Mouse (Mus musculus): Measurements from ENCODE around the gene Tmem117. TPM values are rescaled to one million over a fixed set of nuclear protein-coding genes. Genes with fewer than 3 reads are reported as not detected.
A peak's percentile ranks its signal among the peaks of the same experiment; 100 is the strongest.

The Tmem117 gene
- polyA plus RNA-seq, 1 experiment from 2014 or later = 8.0 TPM

GRCm38 (mm10) chr15:94776119-94777069 lies 147.4 kb downstream of the Tmem117 start:
- peak; percentile 60; the same call in 1 of the 2 replicates for ATAC-seq (ENCODE audit: insufficient number of reproducible peaks, low FRiP score, low TSS enrichment, low read depth)
- no peak overlapping the region for H3K27ac ChIP-seq (replicated peaks)
- no peaks in the 10 kb centered on the region for H3K9me3 ChIP-seq (replicated peaks)
- no peaks in the 10 kb centered on the region for H3K4me1 ChIP-seq
- no peak overlapping the region for H3K4me3 ChIP-seq (replicated peaks)
- no peaks in the 10 kb centered on the region for H3K27me3 ChIP-seq
- no peaks in the 10 kb centered on the region for H3K36me3 ChIP-seq
- no peak overlapping the region for H3K9ac ChIP-seq
- 35% methylated on average over 17 of the region's 17 CpGs for WGBS
- no peak overlapping the region for H3K4me2 ChIP-seq (replicated peaks)

GRCm38 (mm10) chr15:94781556-94781955 lies 152.5 kb downstream of the Tmem117 start:
- no peaks in the 10 kb centered on the region for H3K36me3 ChIP-seq
- no peaks in the 10 kb centered on the region for H3K4me1 ChIP-seq
- H3K9ac ChIP-seq = no peak overlapping the region
- no peak for ATAC-seq (ENCODE audit: insufficient number of reproducible peaks, low FRiP score, low TSS enrichment, low read depth)
- 68% methylated on average over 1 of the region's 1 CpGs for WGBS
- H3K27ac ChIP-seq (replicated peaks) = no peak overlapping the region
- H3K4me3 ChIP-seq (replicated peaks) = no peak overlapping the region
- no peaks in the 10 kb centered on the region for H3K9me3 ChIP-seq (replicated peaks)
- no peaks in the 10 kb centered on the region for H3K27me3 ChIP-seq
- no peak overlapping the region for H3K4me2 ChIP-seq (replicated peaks)

- no peaks in the 10 kb centered on the region for H3K27me3 ChIP-seq
- H3K36me3 ChIP-seq = no peaks in the 10 kb centered on the region
- H3K27ac ChIP-seq (replicated peaks) = no peak overlapping the region
- no peaks in the 10 kb centered on the region for H3K9me3 ChIP-seq (replicated peaks)
- H3K4me2 ChIP-seq (replicated peaks) = no peak overlapping the region
- no peaks in the 10 kb centered on the region for H3K4me1 ChIP-seq
- 89% methylated on average over 8 of the region's 8 CpGs for WGBS
- no peak overlapping the region for H3K9ac ChIP-seq
- no peak overlapping the region for H3K4me3 ChIP-seq (replicated peaks)
- ATAC-seq (ENCODE audit: insufficient number of reproducible peaks, low FRiP score, low TSS enrichment, low read depth) = no peak
Observed at GRCm38 (mm10) chr15:94793455-94793854, 164.4 kb downstream of the Tmem117 start.

GRCm38 (mm10) chr15:94795484-94795883 lies 166.5 kb downstream of the Tmem117 start:
- Histone ChIP-seq H3K4me2 (replicated peaks) (no peak overlapping the region), H3K9ac (no peak overlapping the region), H3K9me3 (replicated peaks) (no peaks in the 10 kb centered on the region), H3K27me3 (no peaks in the 10 kb centered on the region), H3K36me3 (no peaks in the 10 kb centered on the region), H3K4me3 (replicated peaks) (no peak overlapping the region), H3K27ac (replicated peaks) (no peak overlapping the region), H3K4me1 (no peaks in the 10 kb centered on the region)
- 60% methylated on average over 4 of the region's 4 CpGs for WGBS
- no peak for ATAC-seq (ENCODE audit: insufficient number of reproducible peaks, low FRiP score, low TSS enrichment, low read depth)

GRCm38 (mm10) chr15:94798236-94798635 lies 169.2 kb downstream of the Tmem117 start:
- Histone ChIP-seq H3K27ac (replicated peaks) (no peak overlapping the region), H3K4me2 (replicated peaks) (no peak overlapping the region), H3K9me3 (replicated peaks) (no peaks in the 10 kb centered on the region), H3K27me3 (no peaks in the 10 kb centered on the region), H3K9ac (no peak overlapping the region), H3K36me3 (no peaks in the 10 kb centered on the region), H3K4me1 (no peaks in the 10 kb centered on the region), H3K4me3 (replicated peaks) (no peak overlapping the region)
- ATAC-seq (ENCODE audit: insufficient number of reproducible peaks, low FRiP score, low TSS enrichment, low read depth) = no peak
- 28% methylated on average over 3 of the region's 3 CpGs for WGBS

- whole genome bisulfite sequencing = 76% methylated on average over 8 of the region's 8 CpGs
- no peaks in the 10 kb centered on the region for H3K27me3 ChIP-seq
- ATAC-seq (ENCODE audit: insufficient number of reproducible peaks, low FRiP score, low TSS enrichment, low read depth) = peak; percentile 47; the same call in 1 of the 2 replicates
Observed at GRCm38 (mm10) chr15:94801462-94801861, 172.4 kb downstream of the Tmem117 start.

GRCm38 (mm10) chr15:94802820-94803219 lies 173.8 kb downstream of the Tmem117 start:
- ATAC-seq (ENCODE audit: insufficient number of reproducible peaks, low FRiP score, low TSS enrichment, low read depth) = no peak
- 85% methylated on average over 17 of the region's 17 CpGs for WGBS
- H3K27ac ChIP-seq (replicated peaks) = no peak overlapping the region

More at GRCm38 (mm10) chr15:94801462-94801861, 172.4 kb downstream of the Tmem117 start:
- no peaks in the 10 kb centered on the region for H3K4me1 ChIP-seq
- no peak overlapping the region for H3K4me2 ChIP-seq (replicated peaks)
- H3K36me3 ChIP-seq = no peaks in the 10 kb centered on the region
- H3K27ac ChIP-seq (replicated peaks) = no peak overlapping the region
- no peaks in the 10 kb centered on the region for H3K9me3 ChIP-seq (replicated peaks)
- H3K4me3 ChIP-seq (replicated peaks) = no peak overlapping the region
- no peak overlapping the region for H3K9ac ChIP-seq

GRCm38 (mm10) chr15:94803624-94804342 lies 174.8 kb downstream of the Tmem117 start:
- no peaks in the 10 kb centered on the region for H3K9me3 ChIP-seq (replicated peaks)
- H3K36me3 ChIP-seq = no peaks in the 10 kb centered on the region
- WGBS = 58% methylated on average over 17 of the region's 17 CpGs
- ATAC-seq (ENCODE audit: insufficient number of reproducible peaks, low FRiP score, low TSS enrichment, low read depth) = no peak
- no peaks in the 10 kb centered on the region for H3K27me3 ChIP-seq
- H3K4me3 ChIP-seq (replicated peaks) = no peak overlapping the region
- no peak overlapping the region for H3K4me2 ChIP-seq (replicated peaks)
- H3K9ac ChIP-seq = no peak overlapping the region
- no peaks in the 10 kb centered on the region for H3K4me1 ChIP-seq
- H3K27ac ChIP-seq (replicated peaks) = no peak overlapping the region

More at GRCm38 (mm10) chr15:94802820-94803219, 173.8 kb downstream of the Tmem117 start:
- Histone ChIP-seq H3K36me3 (no peaks in the 10 kb centered on the region), H3K4me3 (replicated peaks) (no peak overlapping the region), H3K4me2 (replicated peaks) (no peak overlapping the region), H3K9ac (no peak overlapping the region), H3K9me3 (replicated peaks) (no peaks in the 10 kb centered on the region), H3K27me3 (no peaks in the 10 kb centered on the region), H3K4me1 (no peaks in the 10 kb centered on the region)

- no peak overlapping the region for H3K4me2 ChIP-seq (replicated peaks)
- H3K9ac ChIP-seq = no peak overlapping the region
- H3K4me1 ChIP-seq = no peaks in the 10 kb centered on the region; the same call in 1 of the 2 replicates
- no peak overlapping the region for H3K27ac ChIP-seq (replicated peaks)
- H3K36me3 ChIP-seq = no peaks in the 10 kb centered on the region
- H3K9me3 ChIP-seq (replicated peaks) = no peaks in the 10 kb centered on the region
- no peaks in the 10 kb centered on the region for H3K27me3 ChIP-seq
- no peak overlapping the region for H3K4me3 ChIP-seq (replicated peaks)
- no peak for ATAC-seq (ENCODE audit: insufficient number of reproducible peaks, low FRiP score, low TSS enrichment, low read depth)
- WGBS = 80% methylated on average over 3 of the region's 3 CpGs
Observed at GRCm38 (mm10) chr15:94806005-94806404, 177.0 kb downstream of the Tmem117 start.

- Histone ChIP-seq H3K9me3 (replicated peaks) (no peaks in the 10 kb centered on the region), H3K27ac (replicated peaks) (no peak overlapping the region), H3K27me3 (no peaks in the 10 kb centered on the region), H3K4me3 (replicated peaks) (no peak overlapping the region), H3K36me3 (no peaks in the 10 kb centered on the region), H3K4me1 (peaks cover 11% of the 10 kb centered on the region; the same call in 1 of the 2 replicates), H3K9ac (no peak overlapping the region), H3K4me2 (replicated peaks) (no peak overlapping the region)
- peak; percentile 83 for ATAC-seq (ENCODE audit: insufficient number of reproducible peaks, low FRiP score, low TSS enrichment, low read depth)
- WGBS = 42% methylated on average over 5 of the region's 5 CpGs
Observed at GRCm38 (mm10) chr15:94811550-94811949, 182.5 kb downstream of the Tmem117 start.
